Mouse (Mus musculus) frontal cortex, adult 2 months (tissue): Measurements from ENCODE around the gene Tes3-ps. TPM values are rescaled to one million over a fixed set of nuclear protein-coding genes. Genes with fewer than 3 reads are reported as not detected.

ENCODE experiments used
- DNase-seq, 2 experiments: peaks; one replicate each; pipeline ENCODE4 v3.0.0; 2022; ENCODE audit warnings: low spot score in 1 of 2; ENCODE audit errors: extremely low spot score in 1 of 2
- polyA plus RNA-seq: library from polyadenylated mRNA; depleted of rRNA; stranded (reverse); fragments of >200 nt; gene quantifications from 2 replicates; pipeline ENCODE4 v1.2.3, GENCODE M21; 2012; rRNA removed

The Tes3-ps gene
- polyA plus RNA-seq, 1 experiment: 0.44 TPM

- DNase-seq: no peak
These were observed 7.7 kb upstream of the Tes3-ps start for GRCm38 (mm10) chr13:49485388-49485787.

- no peak for DNase-seq
These were observed 11.4 kb downstream of the Tes3-ps start, which contains the start of gene Ecm2 for GRCm38 (mm10) chr13:49504510-49504909. Gene Ecm2 (plus strand): TSS chr13:49504810.

- DNase-seq: no peak
These were observed 12.7 kb downstream of the Tes3-ps start for GRCm38 (mm10) chr13:49505776-49506175.

- DNase-seq: peak in 1 of 2 experiments; percentile 6
These were observed 14.1 kb downstream of the Tes3-ps start for GRCm38 (mm10) chr13:49507176-49507575.

- no peak for DNase-seq
These were observed 25.6 kb downstream of the Tes3-ps start for GRCm38 (mm10) chr13:49518761-49519160.

- no peak for DNase-seq
These were observed 33.1 kb downstream of the Tes3-ps start for GRCm38 (mm10) chr13:49526235-49526634.

- DNase-seq: no peak
These were observed 37.5 kb downstream of the Tes3-ps start for GRCm38 (mm10) chr13:49530636-49531035.

- DNase-seq: no peak
These were observed 43.8 kb downstream of the Tes3-ps start for GRCm38 (mm10) chr13:49536946-49537345.

- DNase-seq: no peak
These were observed 45.6 kb downstream of the Tes3-ps start for GRCm38 (mm10) chr13:49538693-49539092.

GRCm38 (mm10) chr13:49544279-49544678, 51.2 kb downstream of the Tes3-ps start, which contains the start of gene Aspn:
Gene Aspn (plus strand): TSS chr13:49544443.
- no peak for DNase-seq

GRCm38 (mm10) chr13:49545646-49546045, 52.5 kb downstream of the Tes3-ps start:
- DNase-seq: no peak

Other genes with a start within 250 kb of the Tes3-ps start
- 2.4 and 3.2 TPM in 2 replicates for gene Susd3, start 244.6 kb upstream of the Tes3-ps start, polyA plus RNA-seq
- gene Fgd3, start 173.0 kb upstream of the Tes3-ps start, polyA plus RNA-seq: 10.5 and 10.9 TPM in 2 replicates
- 48.6 and 49.5 TPM in 2 replicates for gene Bicd2, start 151.7 kb upstream of the Tes3-ps start, polyA plus RNA-seq
- 11.5 and 11.6 TPM in 2 replicates for gene Ippk, start 72.1 kb upstream of the Tes3-ps start, polyA plus RNA-seq
- gene Ecm2, start 11.5 kb downstream of the Tes3-ps start, polyA plus RNA-seq: 3.0 and 3.6 TPM in 2 replicates
- gene Aspn, start 51.1 kb downstream of the Tes3-ps start, polyA plus RNA-seq: 1.0 and 2.0 TPM in 2 replicates
- gene Omd, start 89.1 kb downstream of the Tes3-ps start, polyA plus RNA-seq: 1.3 and 2.0 TPM in 2 replicates
- 5.5 and 10.3 TPM in 2 replicates for gene Ogn, start 114.7 kb downstream of the Tes3-ps start, polyA plus RNA-seq
- 0.76 and 1.5 TPM in 2 replicates for gene Cenpp, start 159.5 kb downstream of the Tes3-ps start, polyA plus RNA-seq
- 12.9 and 13.3 TPM in 2 replicates for gene Nol8, start 159.8 kb downstream of the Tes3-ps start, polyA plus RNA-seq
- gene Iars, start 188.8 kb downstream of the Tes3-ps start, polyA plus RNA-seq: 34.7 and 37.3 TPM in 2 replicates